Mouse (Mus musculus) kidney, embryonic 16.5 days (tissue): ENCODE data around the gene Svip. TPM values are rescaled to one million over a fixed set of nuclear protein-coding genes. Genes with fewer than 3 reads are reported as not detected.
A peak's percentile ranks its signal among the peaks of the same experiment; 100 is the strongest.

Experiments used
- ATAC-seq: fragments of 200-750 bp; cut with Nextera tagmentation; 2 replicates; pipeline ENCODE4 v1.8.0; 2017; ENCODE audit warnings: moderate TSS enrichment; ENCODE audit not compliant: low FRiP score, low TSS enrichment
- H3K27ac ChIP-seq: fragments of 300-500 bp; sonication (generic); 2 replicates; pipeline ENCODE4 v1.5.1; 2014; ENCODE audit warnings: low read length
- H3K27me3 ChIP-seq: fragments of 300-500 bp; sonication (generic); 2 replicates; pipeline ENCODE4 v1.6.1; 2014; ENCODE audit warnings: low read length, control low read depth, mixed read lengths; ENCODE audit not compliant: insufficient read depth
- H3K36me3 ChIP-seq: fragments of 300-500 bp; sonication (generic); 2 replicates; pipeline ENCODE4 v1.6.1; 2014; ENCODE audit warnings: low read length, control low read depth, mixed read lengths; ENCODE audit not compliant: insufficient read depth
- H3K4me1 ChIP-seq: fragments of 300-500 bp; sonication (generic); 2 replicates; pipeline ENCODE4 v1.6.1; 2014; ENCODE audit warnings: low read length, control low read depth, mixed read lengths; ENCODE audit not compliant: insufficient read depth
- H3K4me2 ChIP-seq: fragments of 300-500 bp; sonication (generic); replicated peaks from 2 replicates; pipeline ENCODE4 v1.6.1; 2014; ENCODE audit warnings: low read depth, low read length
- H3K4me3 ChIP-seq: fragments of 300-500 bp; sonication (generic); 2 replicates; pipeline ENCODE4 v1.5.1; 2014; ENCODE audit warnings: mild to moderate bottlenecking, low read length
- H3K9ac ChIP-seq: fragments of 300-500 bp; sonication (generic); replicated peaks from 2 replicates; pipeline ENCODE4 v1.6.1; 2014; ENCODE audit warnings: low read length
- H3K9me3 ChIP-seq: fragments of 300-500 bp; sonication (generic); 2 replicates; pipeline ENCODE4 v1.6.1; 2016; ENCODE audit warnings: low read length, control low read depth
- WGBS: fragments of 180-500 bp; shearing (Covaris S2); extraction: QIAGEN DNeasy Blood & Tissue Kit; methylation state at CpG from one replicate; pipeline ENCODE4 v1.1.7; 2014; 5-methylcytosine and 5-hydroxymethylcytosine counted together
- polyA plus RNA-seq: library from polyadenylated mRNA; unstranded; fragments of >200 nt; fragmentation: Nextera tagmentation; extraction: Ambion mirVana; gene quantifications from 2 replicates; pipeline ENCODE4 v1.2.1, GENCODE M21; 2015

Svip gene
- polyA plus RNA-seq, 1 experiment from 2014 or later: 11.3 TPM

DNA sequence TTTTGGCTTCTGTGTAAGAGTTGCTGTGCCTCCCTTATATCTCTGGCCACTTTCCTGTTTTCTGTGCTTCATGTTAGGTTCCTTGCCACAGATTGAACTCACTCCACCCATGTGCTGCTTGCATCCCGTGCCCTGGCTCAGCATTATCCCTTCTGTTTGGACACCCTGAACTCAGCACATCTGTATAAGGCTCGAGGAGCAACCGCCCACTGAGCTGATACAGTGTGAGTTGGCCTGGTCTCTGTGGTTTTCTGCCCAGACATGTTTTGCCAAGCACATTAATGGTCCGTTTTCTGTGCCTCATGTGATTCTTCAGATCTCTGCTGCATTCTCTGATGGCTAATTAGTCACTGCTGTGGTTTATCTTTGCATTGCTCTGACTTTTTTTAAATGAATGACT, 38.2 kb downstream of the Svip start:
- Histone ChIP-seq H3K4me3 (no peak overlapping the region), H3K9me3 (no peaks in the 10 kb centered on the region), H3K36me3 (no peaks in the 10 kb centered on the region), H3K4me1 (no peaks in the 10 kb centered on the region), H3K9ac (no peak overlapping the region), H3K27ac (no peak overlapping the region), H3K27me3 (no peaks in the 10 kb centered on the region), H3K4me2 (no peak overlapping the region)
- WGBS: 89% methylated on average over 4 of the region's 4 CpGs
- no peak for ATAC-seq

GRCm38 (mm10) chr7:51964681-51965080, 41.1 kb downstream of the Svip start:
- no peak for ATAC-seq
- H3K27ac ChIP-seq: no peak overlapping the region
- H3K36me3 ChIP-seq: no peaks in the 10 kb centered on the region
- no peak overlapping the region for H3K4me3 ChIP-seq
- 75% methylated on average over 7 of the region's 7 CpGs for WGBS
- no peak overlapping the region for H3K9ac ChIP-seq
- H3K9me3 ChIP-seq: no peaks in the 10 kb centered on the region
- H3K4me1 ChIP-seq: no peaks in the 10 kb centered on the region
- no peaks in the 10 kb centered on the region for H3K27me3 ChIP-seq
- no peak overlapping the region for H3K4me2 ChIP-seq

- Histone ChIP-seq H3K27me3 (no peaks in the 10 kb centered on the region), H3K36me3 (no peaks in the 10 kb centered on the region), H3K4me3 (no peak overlapping the region), H3K9me3 (no peaks in the 10 kb centered on the region), H3K27ac (no peak overlapping the region), H3K4me1 (no peaks in the 10 kb centered on the region), H3K4me2 (no peak overlapping the region), H3K9ac (no peak overlapping the region)
- ATAC-seq: no peak
- WGBS: 48% methylated on average over 10 of the region's 10 CpGs
Observed at GRCm38 (mm10) chr7:51962219-51962952, 43.4 kb downstream of the Svip start.

DNA sequence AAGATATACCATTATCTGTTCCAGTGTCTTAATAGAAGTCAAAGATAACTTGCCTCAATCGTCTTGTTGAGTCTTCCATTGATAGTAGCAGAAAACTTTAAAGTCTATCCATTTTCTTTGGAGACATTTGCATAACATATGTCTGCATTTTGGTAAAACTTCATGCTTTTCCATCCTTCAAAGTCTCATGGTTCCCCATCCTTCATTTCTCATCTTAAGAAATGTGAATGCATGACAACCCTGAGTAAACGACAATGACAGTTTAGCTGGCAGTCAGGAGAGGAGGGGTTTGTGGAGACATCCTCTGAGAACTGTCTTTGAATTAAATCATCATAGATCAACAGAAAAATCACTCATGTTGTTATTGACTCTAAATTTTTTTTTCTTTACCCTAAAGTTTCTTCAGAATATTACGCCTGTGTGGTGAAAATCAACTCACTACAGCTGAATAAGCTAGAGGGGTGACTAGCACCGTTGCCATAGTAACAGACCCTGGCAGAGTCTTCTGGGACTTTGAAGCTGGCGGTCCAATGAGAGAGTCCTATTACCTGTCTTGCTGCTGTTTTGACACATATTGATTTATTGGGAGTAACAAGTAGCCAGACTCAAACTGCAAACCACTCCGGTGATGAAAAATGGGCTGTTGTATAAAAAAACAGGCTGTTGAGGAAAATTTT, 45.0 kb downstream of the Svip start:
- Histone ChIP-seq H3K36me3 (no peaks in the 10 kb centered on the region), H3K4me3 (no peak overlapping the region), H3K9me3 (no peaks in the 10 kb centered on the region), H3K27me3 (no peaks in the 10 kb centered on the region), H3K27ac (no peak overlapping the region), H3K4me1 (no peaks in the 10 kb centered on the region), H3K9ac (no peak overlapping the region), H3K4me2 (no peak overlapping the region)
- WGBS: 64% methylated on average over 6 of the region's 6 CpGs
- no peak for ATAC-seq

- no peaks in the 10 kb centered on the region for H3K27me3 ChIP-seq
- no peak for ATAC-seq
- H3K27ac ChIP-seq: no peak overlapping the region
- H3K4me2 ChIP-seq: no peak overlapping the region
- H3K9me3 ChIP-seq: no peaks in the 10 kb centered on the region
- peaks cover 5% of the 10 kb centered on the region; the same call in 1 of the 2 replicates for H3K36me3 ChIP-seq
- H3K4me3 ChIP-seq: no peak overlapping the region
- H3K9ac ChIP-seq: no peak overlapping the region
- no peaks in the 10 kb centered on the region for H3K4me1 ChIP-seq
Observed at GRCm38 (mm10) chr7:51957766-51958165, 48.1 kb downstream of the Svip start.

DNA sequence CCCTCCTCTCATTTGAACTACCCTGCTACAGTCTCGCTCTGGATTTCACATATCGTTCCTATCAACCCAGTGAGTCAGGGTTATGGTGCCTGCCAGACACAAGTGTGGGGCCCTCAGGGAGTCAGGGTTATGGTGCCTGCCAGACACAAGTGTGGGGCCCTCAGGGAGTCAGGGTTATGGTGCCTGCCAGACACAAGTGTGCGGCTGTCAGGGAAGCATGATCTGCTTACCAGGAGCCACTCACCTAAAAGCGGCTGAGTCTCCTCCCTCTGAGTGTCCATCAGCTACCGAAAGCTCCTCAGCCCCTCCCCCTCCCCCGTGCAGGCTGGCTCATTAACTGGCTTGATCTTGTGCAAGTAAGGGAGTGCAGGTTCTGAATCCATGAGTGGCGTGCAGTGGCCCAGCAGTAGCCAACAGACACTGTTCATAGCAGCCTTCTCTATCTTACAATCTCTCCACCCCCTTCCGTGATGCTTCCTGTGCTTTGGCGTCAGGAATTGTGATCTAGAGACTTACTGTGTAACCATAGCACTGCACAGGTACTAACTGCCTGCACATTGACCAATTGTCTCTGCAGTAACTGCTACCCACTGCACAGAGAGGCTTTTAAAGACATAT, 50.3 kb downstream of the Svip start:
- H3K27me3 ChIP-seq: no peaks in the 10 kb centered on the region
- ATAC-seq: peak; percentile 59; the same call in 1 of the 2 replicates
- 44% methylated on average over 9 of the region's 9 CpGs for WGBS
- H3K4me3 ChIP-seq: no peak overlapping the region
- H3K9ac ChIP-seq: no peak overlapping the region
- peaks cover 5% of the 10 kb centered on the region; the same call in 1 of the 2 replicates for H3K36me3 ChIP-seq
- no peak overlapping the region for H3K27ac ChIP-seq
- no peaks in the 10 kb centered on the region for H3K4me1 ChIP-seq
- H3K9me3 ChIP-seq: no peaks in the 10 kb centered on the region
- no peak overlapping the region for H3K4me2 ChIP-seq

Other genes with a start within 250 kb of the Svip start
- gene Gas2, start 144.0 kb downstream of the Svip start, polyA plus RNA-seq: 122 and 141 TPM in 2 replicates
- 2.8 and 3.3 TPM in 2 replicates for gene Fancf, start 143.8 kb downstream of the Svip start, polyA plus RNA-seq
- gene 1700015G11Rik, start 9.7 kb upstream of the Svip start, polyA plus RNA-seq: not detected in 2 replicates